Mouse (Mus musculus): Measurements from ENCODE around the gene Taf1. TPM values are rescaled to one million over a fixed set of nuclear protein-coding genes. Genes with fewer than 3 reads are reported as not detected.
A peak's percentile ranks its signal among the peaks of the same experiment; 100 is the strongest.

Taf1 gene
- polyA plus RNA-seq, 1 experiment from 2014 or later = 18.1 TPM

- Histone ChIP-seq H3K36me3 (ENCODE audit: poor library complexity, severe bottlenecking) (no peaks in the 10 kb centered on the region), H3K9me3 (replicated peaks) (no peaks in the 10 kb centered on the region), H3K4me1 (no peaks in the 10 kb centered on the region), H3K27ac (no peak overlapping the region), H3K27me3 (peaks cover 5% of the 10 kb centered on the region; the same call in 1 of the 2 replicates), H3K4me2 (no peak overlapping the region), H3K4me3 (no peak overlapping the region), H3K9ac (no peak overlapping the region)
- WGBS = 27% methylated on average over 8 of the region's 9 CpGs
- ATAC-seq = no peak
Measured at GRCm38 (mm10) chrX:101636821-101637525, 104.4 kb downstream of the Taf1 start.

DNA sequence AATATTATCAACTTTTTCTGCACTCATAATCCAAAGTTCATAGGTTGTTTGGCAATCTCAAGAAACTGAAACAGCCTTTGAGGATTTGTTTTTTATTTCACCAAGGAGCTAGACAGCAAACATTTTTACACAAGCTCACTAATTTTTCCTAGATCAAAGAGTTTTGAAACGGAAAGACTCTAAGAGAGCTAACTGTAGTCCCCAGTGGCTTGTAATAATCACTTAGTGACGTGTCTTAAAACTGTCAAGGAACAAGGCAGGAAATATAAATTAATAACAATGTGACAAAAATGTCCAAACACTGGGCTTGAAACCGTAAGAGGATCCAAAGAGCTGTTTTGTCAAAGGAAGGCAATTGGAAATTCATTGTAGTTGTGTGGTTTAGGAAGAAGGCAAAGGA is 106.3 kb downstream of the Taf1 start:
- Histone ChIP-seq H3K9ac (peak overlapping the region; percentile 48; the same call in 1 of the 2 replicates), H3K27ac (no peak overlapping the region), H3K4me3 (peak overlapping the region; percentile 70), H3K27me3 (peaks cover 5% of the 10 kb centered on the region; the same call in 1 of the 2 replicates), H3K4me2 (peak overlapping the region; percentile 56), H3K9me3 (replicated peaks) (no peaks in the 10 kb centered on the region), H3K4me1 (peaks cover 6% of the 10 kb centered on the region), H3K36me3 (ENCODE audit: poor library complexity, severe bottlenecking) (no peaks in the 10 kb centered on the region)
- ATAC-seq = no peak
- WGBS = 32% methylated on average over 3 of the region's 3 CpGs

GRCm38 (mm10) chrX:101639306-101639705 is 106.8 kb downstream of the Taf1 start:
- Histone ChIP-seq H3K4me1 (peaks cover 6% of the 10 kb centered on the region), H3K9ac (peak overlapping the region; percentile 48; the same call in 1 of the 2 replicates), H3K4me3 (peak overlapping the region; percentile 70), H3K27ac (no peak overlapping the region), H3K27me3 (peaks cover 5% of the 10 kb centered on the region; the same call in 1 of the 2 replicates), H3K9me3 (replicated peaks) (no peaks in the 10 kb centered on the region), H3K36me3 (ENCODE audit: poor library complexity, severe bottlenecking) (no peaks in the 10 kb centered on the region), H3K4me2 (peak overlapping the region; percentile 56)
- WGBS = 17% methylated on average over 13 of the region's 13 CpGs
- ATAC-seq = 0 out of 2 replicates have a peak, but pooled peaks have one; percentile 11

GRCm38 (mm10) chrX:101639741-101640166 is 107.2 kb downstream of the Taf1 start, which contains the start of gene Ogt:
Gene Ogt, plus strand, starts transcription at chrX:101640060.
- Histone ChIP-seq H3K4me1 (peaks cover 6% of the 10 kb centered on the region), H3K4me2 (peak within 1 kb of the TSS; percentile 65), H3K4me3 (peak within 1 kb of the TSS; percentile 70), H3K9ac (peak within 1 kb of the TSS; percentile 85), H3K27ac (peak within 1 kb of the TSS; percentile 86), H3K9me3 (replicated peaks) (no peaks in the 10 kb centered on the region), H3K27me3 (peaks cover 5% of the 10 kb centered on the region; the same call in 1 of the 2 replicates), H3K36me3 (ENCODE audit: poor library complexity, severe bottlenecking) (no peaks in the 10 kb centered on the region)
- 14% methylated on average over 24 of the region's 24 CpGs for WGBS
- ATAC-seq = peak; percentile 97

GRCm38 (mm10) chrX:101640194-101641160 is 107.9 kb downstream of the Taf1 start:
- WGBS = 14% methylated on average over 45 of the region's 45 CpGs
- Histone ChIP-seq H3K9me3 (replicated peaks) (no peaks in the 10 kb centered on the region), H3K36me3 (ENCODE audit: poor library complexity, severe bottlenecking) (0 out of 2 replicates have a peak, but pooled peaks cover 2% of the 10 kb centered on the region), H3K4me2 (peak overlapping the region; percentile 65), H3K9ac (peak overlapping the region; percentile 85), H3K4me1 (peaks cover 6% of the 10 kb centered on the region), H3K27me3 (peaks cover 5% of the 10 kb centered on the region; the same call in 1 of the 2 replicates), H3K4me3 (peak overlapping the region; percentile 70), H3K27ac (peak overlapping the region; percentile 86)
- ATAC-seq = peak; percentile 64

GRCm38 (mm10) chrX:101641161-101641530 is 108.6 kb downstream of the Taf1 start:
- Histone ChIP-seq H3K27me3 (peaks cover 5% of the 10 kb centered on the region; the same call in 1 of the 2 replicates), H3K27ac (peak overlapping the region; percentile 86), H3K36me3 (ENCODE audit: poor library complexity, severe bottlenecking) (0 out of 2 replicates have a peak, but pooled peaks cover 4% of the 10 kb centered on the region), H3K4me2 (peak overlapping the region; percentile 65), H3K9ac (peak overlapping the region; percentile 85), H3K9me3 (replicated peaks) (no peaks in the 10 kb centered on the region), H3K4me1 (peaks cover 6% of the 10 kb centered on the region), H3K4me3 (peak overlapping the region; percentile 70)
- no peak for ATAC-seq
- WGBS = 17% methylated on average over 6 of the region's 6 CpGs

DNA sequence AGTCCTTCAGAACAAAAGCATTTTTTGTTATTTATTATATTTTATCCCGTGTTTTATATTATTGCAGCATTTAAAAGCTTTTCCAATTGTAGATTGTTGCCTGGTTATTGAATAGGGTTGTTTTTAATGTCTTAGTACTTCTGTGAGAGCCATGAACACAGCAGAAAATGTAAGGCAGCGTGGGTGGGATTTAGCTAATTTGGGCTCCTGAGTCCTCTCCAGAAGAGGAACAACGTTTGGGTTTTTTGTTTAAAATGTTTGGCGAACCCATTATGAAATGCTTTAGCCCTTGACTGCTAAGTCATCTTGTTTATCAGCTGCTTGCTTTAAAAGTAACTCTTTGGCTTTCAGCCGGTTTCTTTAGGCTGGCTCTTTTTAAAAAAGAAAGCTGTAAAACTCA is 109.6 kb downstream of the Taf1 start:
- Histone ChIP-seq H3K27me3 (peaks cover 3% of the 10 kb centered on the region; the same call in 1 of the 2 replicates), H3K4me1 (peaks cover 6% of the 10 kb centered on the region), H3K4me2 (peak overlapping the region; percentile 65), H3K9ac (peak overlapping the region; percentile 85), H3K4me3 (peak overlapping the region; percentile 70), H3K36me3 (ENCODE audit: poor library complexity, severe bottlenecking) (0 out of 2 replicates have a peak, but pooled peaks cover 4% of the 10 kb centered on the region), H3K9me3 (replicated peaks) (no peaks in the 10 kb centered on the region), H3K27ac (no peak overlapping the region)
- 17% methylated on average over 5 of the region's 5 CpGs for WGBS
- ATAC-seq = no peak

DNA sequence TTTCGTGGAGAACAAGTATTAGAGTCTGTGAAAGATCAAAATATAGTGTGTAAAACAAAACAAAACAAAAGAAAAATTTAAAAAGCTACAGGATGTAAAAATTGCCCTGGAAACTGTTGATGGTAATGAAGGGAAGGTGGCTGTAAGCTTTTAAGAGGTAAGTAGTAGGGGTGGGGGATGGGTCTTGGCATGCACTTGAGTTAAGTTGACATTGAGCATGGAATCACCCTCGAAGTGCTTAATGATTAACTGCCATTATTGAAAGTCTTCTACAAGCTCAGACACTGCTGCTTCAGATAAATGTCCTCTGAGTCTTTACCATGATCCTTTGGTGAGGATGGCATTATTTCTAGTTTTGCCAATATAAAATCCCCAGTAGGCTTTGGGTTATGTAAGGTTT is 112.8 kb downstream of the Taf1 start:
- no peak overlapping the region for H3K4me2 ChIP-seq
- peaks cover 6% of the 10 kb centered on the region for H3K4me1 ChIP-seq
- H3K36me3 ChIP-seq (ENCODE audit: poor library complexity, severe bottlenecking) = 0 out of 2 replicates have a peak, but pooled peaks cover 4% of the 10 kb centered on the region
- H3K9ac ChIP-seq = no peak overlapping the region
- H3K4me3 ChIP-seq = no peak overlapping the region
- WGBS = 73% methylated on average over 2 of the region's 2 CpGs
- H3K9me3 ChIP-seq (replicated peaks) = no peaks in the 10 kb centered on the region
- no peak overlapping the region for H3K27ac ChIP-seq
- H3K27me3 ChIP-seq = no peaks in the 10 kb centered on the region; the same call in 1 of the 2 replicates
- ATAC-seq = no peak

GRCm38 (mm10) chrX:101646621-101647020 is 114.1 kb downstream of the Taf1 start:
- Histone ChIP-seq H3K4me2 (no peak overlapping the region), H3K27ac (no peak overlapping the region), H3K4me1 (peaks cover 6% of the 10 kb centered on the region), H3K4me3 (no peak overlapping the region), H3K9me3 (replicated peaks) (no peaks in the 10 kb centered on the region), H3K27me3 (no peaks in the 10 kb centered on the region), H3K36me3 (ENCODE audit: poor library complexity, severe bottlenecking) (0 out of 2 replicates have a peak, but pooled peaks cover 4% of the 10 kb centered on the region), H3K9ac (no peak overlapping the region)
- 85% methylated on average over 5 of the region's 5 CpGs for WGBS
- ATAC-seq = no peak
